Mouse (Mus musculus) heart, postnatal 0 days (tissue): ENCODE measurements at regions not wholly inside any gene's neighbourhood (a gene's known extent, or its start where the extent isn't known, plus 50 kb on each side); places are given as distances from the start of the nearest gene placed in this dataset.

Experiments used
- ATAC-seq: fragments of 200-750 bp; cut with Nextera tagmentation; 2 replicates; pipeline ENCODE4 v1.8.0; 2017; ENCODE audit warnings: low read depth, moderate number of reproducible peaks, moderate library complexity; ENCODE audit not compliant: insufficient read depth
- DNase-seq: peaks from one replicate; pipeline ENCODE4 v3.0.0-alpha.2; 2016; ENCODE audit warnings: low spot score
- H3K27ac ChIP-seq: fragments of 300-500 bp; sonication (generic); 2 replicates; pipeline ENCODE4 v1.5.1; 2014; ENCODE audit warnings: low read depth, mild to moderate bottlenecking
- H3K27me3 ChIP-seq: fragments of 300-500 bp; sonication (generic); 2 replicates; pipeline ENCODE4 v1.6.1; 2014; ENCODE audit warnings: low read length, mixed read lengths; ENCODE audit not compliant: control insufficient read depth, insufficient read depth
- H3K36me3 ChIP-seq: fragments of 300-500 bp; sonication (generic); replicated peaks from 2 replicates; pipeline ENCODE4 v1.6.1; 2014; ENCODE audit warnings: low read length, mixed read lengths; ENCODE audit not compliant: control insufficient read depth, insufficient read depth
- H3K4me1 ChIP-seq: fragments of 300-500 bp; sonication (generic); 2 replicates; pipeline ENCODE4 v1.6.1; 2014; ENCODE audit warnings: antibody characterized with exemption; ENCODE audit not compliant: control insufficient read depth, insufficient read depth
- H3K4me2 ChIP-seq: fragments of 300-500 bp; sonication (generic); 2 replicates; pipeline ENCODE4 v1.6.1; 2014; ENCODE audit warnings: low read depth, mild to moderate bottlenecking, low read length, moderate library complexity
- H3K4me3 ChIP-seq: fragments of 300-500 bp; sonication (generic); 2 replicates; pipeline ENCODE4 v1.5.1; 2014; ENCODE audit warnings: low read depth, low read length
- H3K9ac ChIP-seq: fragments of 300-500 bp; sonication (generic); replicated peaks from 2 replicates; pipeline ENCODE4 v1.6.1; 2014; ENCODE audit warnings: low read depth, low read length, mixed read lengths
- H3K9me3 ChIP-seq: fragments of 300-500 bp; sonication (generic); replicated peaks from 2 replicates; pipeline ENCODE4 v1.6.1; 2016; ENCODE audit warnings: low read length; ENCODE audit not compliant: control insufficient read depth
- CTCF ChIP-seq: IDR thresholded peaks from 2 replicates; pipeline ENCODE4 v1.5.1; 2016; ENCODE audit warnings: antibody characterized with exemption, control low read depth, low read depth
- EP300 ChIP-seq: IDR thresholded peaks from 2 replicates; pipeline ENCODE4 v1.6.1; 2016; ENCODE audit warnings: antibody characterized with exemption, low read depth
- WGBS: fragments of 180-500 bp; shearing (Covaris S2); extraction: QIAGEN DNeasy Blood & Tissue Kit; methylation state at CpG from one replicate; pipeline ENCODE4 v1.1.7; 2014; 5-methylcytosine and 5-hydroxymethylcytosine counted together

- DNase-seq (peak; percentile 64), ATAC-seq (peak; percentile 95)
- Histone ChIP-seq H3K9ac (no peak overlapping the region), H3K27me3 (no peaks in the 10 kb centered on the region), H3K9me3 (peaks cover 7% of the 10 kb centered on the region; the same call in 1 of the 2 replicates), H3K36me3 (no peaks in the 10 kb centered on the region), H3K4me1 (no peaks in the 10 kb centered on the region), H3K4me2 (peak overlapping the region; percentile 39), H3K27ac (no peak overlapping the region), H3K4me3 (no peak overlapping the region)
- TF ChIP-seq EP300 = no peak
- peak; percentile 43 for TF ChIP-seq CTCF
- WGBS = 30% methylated on average over 18 of the region's 18 CpGs
These were observed 194.1 kb downstream of the Dyrk2 start for GRCm38 (mm10) chr10:118675816-118676465.

DNA sequence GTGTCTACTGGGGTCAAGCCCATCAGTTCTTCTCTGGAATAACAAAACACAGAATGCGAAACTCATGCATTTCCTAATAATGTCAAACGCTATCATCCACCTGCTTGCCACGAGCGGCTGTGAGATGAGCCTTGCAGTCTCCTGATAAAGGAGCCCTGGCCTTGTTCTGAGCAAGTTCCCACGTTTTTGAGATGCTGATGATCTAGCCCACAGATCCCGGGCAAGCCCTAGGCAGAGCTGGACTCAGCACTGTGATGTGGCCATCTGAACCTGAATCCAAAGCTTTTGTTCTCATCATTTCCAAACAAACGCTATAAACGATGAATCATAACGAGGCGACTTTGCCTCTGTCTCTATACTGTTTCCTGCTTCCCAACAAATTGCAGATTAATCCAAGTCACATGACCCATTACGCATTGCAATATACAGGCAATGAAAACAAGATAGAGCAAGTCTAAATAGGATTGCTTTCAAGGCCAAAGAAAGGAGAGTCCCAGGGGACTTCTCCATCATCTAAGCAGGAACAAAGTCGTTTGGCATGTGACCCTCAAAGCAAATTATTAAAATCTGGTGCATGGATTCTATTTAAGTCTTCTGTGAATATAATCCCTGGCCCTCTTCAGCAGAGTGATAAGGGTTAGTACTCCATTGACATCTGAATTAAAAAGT lies 191.1 kb downstream of the Dyrk2 start:
- Histone ChIP-seq H3K4me2 (no peak overlapping the region), H3K36me3 (no peaks in the 10 kb centered on the region), H3K27me3 (no peaks in the 10 kb centered on the region), H3K9me3 (no peaks in the 10 kb centered on the region), H3K4me1 (no peaks in the 10 kb centered on the region), H3K9ac (no peak overlapping the region), H3K27ac (no peak overlapping the region), H3K4me3 (no peak overlapping the region)
- TF ChIP-seq EP300 (no peak), CTCF (no peak)
- ATAC-seq = no peak
- WGBS = 65% methylated on average over 12 of the region's 12 CpGs
- no peak for DNase-seq

DNA sequence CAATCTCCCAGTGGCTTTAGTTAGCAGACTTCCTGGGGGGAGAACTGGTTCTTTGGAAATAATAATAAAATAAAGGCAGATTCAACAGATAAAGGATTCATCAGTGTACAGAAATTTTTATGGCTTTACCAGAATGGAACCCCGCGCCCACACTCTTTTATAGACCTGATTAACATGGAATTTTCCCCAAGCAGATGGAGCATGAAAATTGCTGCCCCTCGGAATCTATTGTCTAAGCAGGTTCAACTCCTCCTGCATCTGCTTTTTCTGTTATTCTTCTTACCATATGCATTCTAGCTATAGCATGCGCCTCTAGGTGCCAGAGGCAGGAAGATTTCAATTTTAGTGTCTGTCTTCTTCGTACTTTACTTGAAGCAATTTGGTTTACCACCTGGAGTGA lies 190.5 kb downstream of the Dyrk2 start:
- no peak overlapping the region for H3K4me2 ChIP-seq
- no peak overlapping the region for H3K4me3 ChIP-seq
- H3K4me1 ChIP-seq = no peaks in the 10 kb centered on the region
- no peak overlapping the region for H3K27ac ChIP-seq
- no peaks in the 10 kb centered on the region for H3K36me3 ChIP-seq
- no peak for DNase-seq
- no peaks in the 10 kb centered on the region for H3K9me3 ChIP-seq
- TF ChIP-seq CTCF (no peak), EP300 (no peak)
- 91% methylated on average over 5 of the region's 5 CpGs for WGBS
- H3K27me3 ChIP-seq = no peaks in the 10 kb centered on the region
- no peak overlapping the region for H3K9ac ChIP-seq
- ATAC-seq = no peak

DNA sequence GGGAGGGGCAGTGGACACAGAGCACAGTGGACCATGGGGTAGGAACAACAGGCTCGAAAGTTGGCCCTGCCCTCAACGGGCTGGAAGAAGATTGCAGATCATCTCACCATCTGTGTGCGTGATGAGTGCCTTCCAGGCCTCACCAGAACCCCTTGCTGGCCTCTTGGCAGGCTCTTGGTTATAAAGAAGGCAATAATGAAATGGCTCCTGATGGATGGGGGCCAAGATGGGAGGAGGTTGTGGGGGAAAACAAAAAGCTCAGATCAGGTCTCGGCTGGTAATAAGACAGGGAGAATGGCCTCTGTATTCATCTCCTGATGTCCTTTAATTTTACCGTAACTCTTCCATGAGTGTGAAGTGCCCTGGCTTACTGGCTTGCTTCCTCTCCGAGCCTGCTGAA lies 189.1 kb downstream of the Dyrk2 start:
- Histone ChIP-seq H3K36me3 (no peaks in the 10 kb centered on the region), H3K9me3 (no peaks in the 10 kb centered on the region), H3K4me3 (no peak overlapping the region), H3K4me2 (no peak overlapping the region), H3K4me1 (no peaks in the 10 kb centered on the region), H3K27ac (no peak overlapping the region), H3K27me3 (no peaks in the 10 kb centered on the region), H3K9ac (no peak overlapping the region)
- WGBS = 79% methylated on average over 6 of the region's 6 CpGs
- ATAC-seq = no peak
- DNase-seq = no peak
- TF ChIP-seq EP300 (no peak), CTCF (no peak)

DNA sequence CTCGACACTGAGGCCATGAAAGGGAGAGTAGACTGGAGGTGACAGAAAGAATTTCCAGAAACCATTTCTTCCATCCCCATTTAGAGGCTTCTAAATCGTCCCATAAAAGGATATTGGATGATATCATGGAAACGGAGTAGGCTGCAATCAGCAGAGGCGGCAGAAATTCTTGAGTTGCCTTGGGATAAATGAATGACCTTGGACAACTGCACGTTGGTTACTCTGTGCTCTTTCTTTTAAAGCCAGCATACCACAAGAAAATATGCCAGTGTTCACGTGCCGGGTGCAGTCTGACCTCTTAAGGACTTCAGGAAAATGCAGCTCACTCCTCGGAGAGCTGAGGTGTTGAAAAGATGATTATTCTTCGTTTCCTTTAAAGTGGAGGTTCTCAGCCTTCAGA lies 186.7 kb downstream of the Dyrk2 start:
- ATAC-seq (no peak; the same call in 1 of the 2 replicates), DNase-seq (no peak)
- WGBS = 22% methylated on average over 9 of the region's 9 CpGs
- H3K4me2 ChIP-seq = no peak overlapping the region
- H3K4me3 ChIP-seq = no peak overlapping the region
- no peaks in the 10 kb centered on the region for H3K27me3 ChIP-seq
- TF ChIP-seq EP300 = no peak
- TF ChIP-seq CTCF = no peak
- H3K4me1 ChIP-seq = no peaks in the 10 kb centered on the region
- no peaks in the 10 kb centered on the region for H3K9me3 ChIP-seq
- no peaks in the 10 kb centered on the region for H3K36me3 ChIP-seq
- H3K27ac ChIP-seq = no peak overlapping the region
- no peak overlapping the region for H3K9ac ChIP-seq
